Mouse (Mus musculus): ENCODE results near the gene Prcp. TPM values are rescaled to one million over a fixed set of nuclear protein-coding genes. Genes with fewer than 3 reads are reported as not detected.

Prcp gene
- total RNA-seq, 1 experiment: 27.7 TPM

GRCm38 (mm10) chr7:92883850-92884716 is 9.8 kb downstream of the Prcp start:
- Histone ChIP-seq H3K4me3 (ENCODE audit: insufficient read depth in 1 of 2, low read depth in 1 of 2, low read length in 2 of 2, poor library complexity in 1 of 2, severe bottlenecking in 1 of 2) (no peak overlapping the region), H3K9me3 (ENCODE audit: control insufficient read depth, insufficient read depth, low read depth, low read length) (no peaks in the 10 kb centered on the region; the same call in 1 of the 2 replicates), H3K36me3 (ENCODE audit: control insufficient read depth, insufficient read depth, low read length, poor library complexity, severe bottlenecking) (no peaks in the 10 kb centered on the region; the same call in 1 of the 2 replicates), H3K9ac (ENCODE audit: insufficient read depth, low read depth, low read length, poor library complexity, severe bottlenecking) (no peak overlapping the region), H3K27ac (ENCODE audit: insufficient read depth, low read depth, low read length, poor library complexity, severe bottlenecking) (no peak overlapping the region), H3K4me1 (ENCODE audit: control insufficient read depth in 2 of 2, insufficient read depth in 2 of 2, low read length in 2 of 2, poor library complexity in 1 of 2) (peaks cover 0 to 2% of the 10 kb centered on the region in 2 experiments; a peak in 1 of 4 replicates)
- DNase-seq (ENCODE audit: low read depth, low spot score): no peak
- in situ Hi-C loops (cut with MboI; ENCODE audit: low sequenced_read_pairs in 2 of 2, unreplicated experiment in 2 of 2): no loop called here
- no peak for TF ChIP-seq ZC3H11A (IDR thresholded peaks at IDR 0.05; ENCODE audit: borderline replicate concordance, low read depth, low read length)
- no peak for TF ChIP-seq MAFK (IDR thresholded peaks at IDR 0.05; ENCODE audit: insufficient read depth, low read depth, low read length)
- TF ChIP-seq CHD2 (IDR thresholded peaks at IDR 0.05; ENCODE audit: low read depth, low read length): no peak
- no peak for TF ChIP-seq ZNF384 (IDR thresholded peaks at IDR 0.05; ENCODE audit: low read depth, low read length)
- no peak for TF ChIP-seq HCFC1 (IDR thresholded peaks at IDR 0.05; ENCODE audit: borderline replicate concordance, insufficient read depth, low read length)

- DNase-seq (ENCODE audit: low read depth, low spot score): no peak
- H3K4me3 ChIP-seq (ENCODE audit: insufficient read depth in 1 of 2, low read depth in 1 of 2, low read length in 2 of 2, poor library complexity in 1 of 2, severe bottlenecking in 1 of 2): no peak overlapping the region
- H3K36me3 ChIP-seq (ENCODE audit: control insufficient read depth, insufficient read depth, low read length, poor library complexity, severe bottlenecking): no peaks in the 10 kb centered on the region; the same call in 1 of the 2 replicates
- in situ Hi-C loops (cut with MboI; ENCODE audit: low sequenced_read_pairs in 2 of 2, unreplicated experiment in 2 of 2): no loop called here
- no peak overlapping the region for H3K9ac ChIP-seq (ENCODE audit: insufficient read depth, low read depth, low read length, poor library complexity, severe bottlenecking)
- peaks cover 0 to 2% of the 10 kb centered on the region in 2 experiments; a peak in 1 of 4 replicates for H3K4me1 ChIP-seq (ENCODE audit: control insufficient read depth in 2 of 2, insufficient read depth in 2 of 2, low read length in 2 of 2, poor library complexity in 1 of 2)
- H3K9me3 ChIP-seq (ENCODE audit: control insufficient read depth, insufficient read depth, low read depth, low read length): no peaks in the 10 kb centered on the region; the same call in 1 of the 2 replicates
- no peak overlapping the region for H3K27ac ChIP-seq (ENCODE audit: insufficient read depth, low read depth, low read length, poor library complexity, severe bottlenecking)
- no peak for TF ChIP-seq MAFK (IDR thresholded peaks at IDR 0.05; ENCODE audit: insufficient read depth, low read depth, low read length)
- TF ChIP-seq CHD2 (IDR thresholded peaks at IDR 0.05; ENCODE audit: low read depth, low read length): no peak
- no peak for TF ChIP-seq ZNF384 (IDR thresholded peaks at IDR 0.05; ENCODE audit: low read depth, low read length)
- TF ChIP-seq ZC3H11A (IDR thresholded peaks at IDR 0.05; ENCODE audit: borderline replicate concordance, low read depth, low read length): no peak
- TF ChIP-seq HCFC1 (IDR thresholded peaks at IDR 0.05; ENCODE audit: borderline replicate concordance, insufficient read depth, low read length): no peak
Observed at GRCm38 (mm10) chr7:92884998-92885660, 10.9 kb downstream of the Prcp start.

- no peak for TF ChIP-seq MAFK (IDR thresholded peaks at IDR 0.05; ENCODE audit: insufficient read depth, low read depth, low read length)
- no peak for TF ChIP-seq HCFC1 (IDR thresholded peaks at IDR 0.05; ENCODE audit: borderline replicate concordance, insufficient read depth, low read length)
- TF ChIP-seq ZC3H11A (IDR thresholded peaks at IDR 0.05; ENCODE audit: borderline replicate concordance, low read depth, low read length): no peak
- TF ChIP-seq CHD2 (IDR thresholded peaks at IDR 0.05; ENCODE audit: low read depth, low read length): no peak
- TF ChIP-seq ZNF384 (IDR thresholded peaks at IDR 0.05; ENCODE audit: low read depth, low read length): no peak
- in situ Hi-C loops (cut with MboI; ENCODE audit: low sequenced_read_pairs in 2 of 2, unreplicated experiment in 2 of 2): no loop called here
- DNase-seq (ENCODE audit: low read depth, low spot score): no peak
- Histone ChIP-seq H3K4me3 (ENCODE audit: insufficient read depth in 1 of 2, low read depth in 1 of 2, low read length in 2 of 2, poor library complexity in 1 of 2, severe bottlenecking in 1 of 2) (no peak overlapping the region), H3K36me3 (ENCODE audit: control insufficient read depth, insufficient read depth, low read length, poor library complexity, severe bottlenecking) (no peaks in the 10 kb centered on the region; the same call in 1 of the 2 replicates), H3K27ac (ENCODE audit: insufficient read depth, low read depth, low read length, poor library complexity, severe bottlenecking) (no peak overlapping the region), H3K9ac (ENCODE audit: insufficient read depth, low read depth, low read length, poor library complexity, severe bottlenecking) (no peak overlapping the region), H3K9me3 (ENCODE audit: control insufficient read depth, insufficient read depth, low read depth, low read length) (no peaks in the 10 kb centered on the region; the same call in 1 of the 2 replicates), H3K4me1 (ENCODE audit: control insufficient read depth in 2 of 2, insufficient read depth in 2 of 2, low read length in 2 of 2, poor library complexity in 1 of 2) (peaks cover 0 to 2% of the 10 kb centered on the region in 2 experiments; a peak in 1 of 4 replicates)
Observed at GRCm38 (mm10) chr7:92886801-92887200, 12.5 kb downstream of the Prcp start.

GRCm38 (mm10) chr7:92887230-92887629 is 13.0 kb downstream of the Prcp start:
- no peaks in the 10 kb centered on the region; the same call in 1 of the 2 replicates for H3K36me3 ChIP-seq (ENCODE audit: control insufficient read depth, insufficient read depth, low read length, poor library complexity, severe bottlenecking)
- H3K4me3 ChIP-seq (ENCODE audit: insufficient read depth in 1 of 2, low read depth in 1 of 2, low read length in 2 of 2, poor library complexity in 1 of 2, severe bottlenecking in 1 of 2): no peak overlapping the region
- no peak overlapping the region for H3K27ac ChIP-seq (ENCODE audit: insufficient read depth, low read depth, low read length, poor library complexity, severe bottlenecking)
- in situ Hi-C loops (cut with MboI; ENCODE audit: low sequenced_read_pairs in 2 of 2, unreplicated experiment in 2 of 2): no loop called here
- DNase-seq (ENCODE audit: low read depth, low spot score): no peak
- H3K9me3 ChIP-seq (ENCODE audit: control insufficient read depth, insufficient read depth, low read depth, low read length): no peaks in the 10 kb centered on the region; the same call in 1 of the 2 replicates
- no peak overlapping the region for H3K9ac ChIP-seq (ENCODE audit: insufficient read depth, low read depth, low read length, poor library complexity, severe bottlenecking)
- H3K4me1 ChIP-seq (ENCODE audit: control insufficient read depth in 2 of 2, insufficient read depth in 2 of 2, low read length in 2 of 2, poor library complexity in 1 of 2): peaks cover 0 to 2% of the 10 kb centered on the region in 2 experiments; a peak in 1 of 4 replicates
- no peak for TF ChIP-seq MAFK (IDR thresholded peaks at IDR 0.05; ENCODE audit: insufficient read depth, low read depth, low read length)
- no peak for TF ChIP-seq ZNF384 (IDR thresholded peaks at IDR 0.05; ENCODE audit: low read depth, low read length)
- no peak for TF ChIP-seq CHD2 (IDR thresholded peaks at IDR 0.05; ENCODE audit: low read depth, low read length)
- no peak for TF ChIP-seq HCFC1 (IDR thresholded peaks at IDR 0.05; ENCODE audit: borderline replicate concordance, insufficient read depth, low read length)
- TF ChIP-seq ZC3H11A (IDR thresholded peaks at IDR 0.05; ENCODE audit: borderline replicate concordance, low read depth, low read length): no peak

All from ES-E14 (cell line).